Comparison of ENCODE assay signal across 9 mouse cellular contexts in the genomic region with DNA sequence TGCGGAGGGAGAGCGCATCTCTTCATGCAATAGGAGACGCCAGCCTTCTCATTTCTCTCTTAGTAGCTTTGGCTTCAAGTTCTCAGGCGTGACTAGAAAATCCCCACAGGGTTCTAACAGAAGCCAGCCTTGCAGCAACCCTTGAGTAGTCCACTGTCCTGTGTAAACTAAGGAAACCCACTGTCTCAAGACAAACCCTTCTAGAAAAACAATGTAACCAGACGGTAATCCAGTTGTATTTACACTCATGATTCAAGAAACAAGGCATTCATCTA. TPM values are rescaled to one million over a fixed set of nuclear protein-coding genes. Genes with fewer than 3 reads are reported as not detected.
A peak's percentile ranks its signal among the peaks of the same experiment; 100 is the strongest.
DNase-seq lines count a peak whose midpoint lies in the region; ATAC-seq and TF ChIP-seq lines count a peak whose summit lies in the region.
"Had no signal": no experiment of that assay in that cellular context is flagged by ENCODE, and none has a peak within 500 bp of the region (broad histone marks: within the 10 kb centered on the region; RNA-seq: fewer than 3 reads in every experiment).

No protein-coding gene starts in this region.

- no peaks in the 10 kb centered on the region for H3K9me3 ChIP-seq in heart, postnatal 0 days (replicated peaks; ENCODE audit: control insufficient read depth, low read length)
- H3K9me3 ChIP-seq in heart, embryonic 11.5 days (replicated peaks; ENCODE audit: control insufficient read depth, low read length): peaks cover 3% of the 10 kb centered on the region; the same call in 1 of the 2 replicates
- peaks cover 2% of the 10 kb centered on the region; the same call in 1 of the 2 replicates for H3K9me3 ChIP-seq in liver, postnatal 0 days (ENCODE audit: low read length)

- peak overlapping the region; percentile 57 for H3K4me2 ChIP-seq in heart, postnatal 0 days (ENCODE audit: low read depth, low read length)
- no peak overlapping the region for H3K4me2 ChIP-seq in heart, embryonic 11.5 days
- H3K4me2 ChIP-seq in liver, postnatal 0 days (ENCODE audit: low read depth, low read length): peak overlapping the region; percentile 62

- no peak overlapping the region for H3K9ac ChIP-seq in heart, postnatal 0 days (replicated peaks; ENCODE audit: low read depth, low read length)
- H3K9ac ChIP-seq in heart, embryonic 11.5 days (ENCODE audit: low read depth, low read length): no peak overlapping the region
- no peak overlapping the region for H3K9ac ChIP-seq in liver, postnatal 0 days (replicated peaks)

- no peak for TF ChIP-seq POLR2A in bone marrow, adult 2 months (IDR thresholded peaks at IDR 0.05; ENCODE audit: borderline replicate concordance, control insufficient read depth, low read depth, low read length)

- H3K4me3 ChIP-seq in heart, postnatal 0 days (ENCODE audit: low read depth, low read length): peak overlapping the region; percentile 25
- H3K4me3 ChIP-seq in heart, embryonic 11.5 days (ENCODE audit: low read depth, low read length): no peak overlapping the region
- H3K4me3 ChIP-seq in bone marrow, adult 2 months (replicated peaks; ENCODE audit: control insufficient read depth, low read depth, low read length): peak overlapping the region; percentile 76
- peak overlapping the region; percentile 29 for H3K4me3 ChIP-seq in liver, postnatal 0 days (ENCODE audit: low read depth, low read length)

- 0 out of 2 replicates have a peak overlapping the region, but pooled peaks have one; percentile 34 for H3K27ac ChIP-seq in heart, postnatal 0 days (ENCODE audit: low read depth)
- no peak overlapping the region for H3K27ac ChIP-seq in heart, embryonic 11.5 days (ENCODE audit: low read depth, low read length)
- H3K27ac ChIP-seq in bone marrow, adult 2 months (ENCODE audit: control insufficient read depth, insufficient read depth, low read depth, low read length, poor library complexity): no peak overlapping the region; the same call in 1 of the 2 replicates
- peak overlapping the region; percentile 25; the same call in 1 of the 2 replicates for H3K27ac ChIP-seq in liver, postnatal 0 days (ENCODE audit: low read depth)

- WGBS in heart, postnatal 0 days: 66% methylated on average over 5 of the region's 5 CpGs
- 81% methylated on average over 5 of the region's 5 CpGs for whole genome bisulfite sequencing in heart, embryonic 11.5 days (ENCODE audit: insufficient replicate concordance)
- WGBS in bone marrow, adult 2 months: 36% methylated on average over 5 of the region's 5 CpGs
- WGBS in liver, postnatal 0 days (ENCODE audit: insufficient replicate concordance): 67% methylated on average over 5 of the region's 5 CpGs

- H3K27me3 ChIP-seq in heart, postnatal 0 days (ENCODE audit: control insufficient read depth, insufficient read depth, low read length): no peaks in the 10 kb centered on the region
- H3K27me3 ChIP-seq in heart, embryonic 11.5 days (ENCODE audit: control insufficient read depth, insufficient read depth, low read length): no peaks in the 10 kb centered on the region
- no peaks in the 10 kb centered on the region for H3K27me3 ChIP-seq in liver, postnatal 0 days (ENCODE audit: insufficient read depth, low read length)

- ATAC-seq in heart, postnatal 0 days (ENCODE audit: insufficient read depth, low read depth): no peak
- no peak for ATAC-seq in heart, embryonic 11.5 days (replicated peaks; ENCODE audit: insufficient number of reproducible peaks, low FRiP score, low TSS enrichment)
- ATAC-seq in liver, postnatal 0 days: no peak

- H3K36me3 ChIP-seq in heart, postnatal 0 days (replicated peaks; ENCODE audit: control insufficient read depth, insufficient read depth, low read length): no peaks in the 10 kb centered on the region
- H3K36me3 ChIP-seq in heart, embryonic 11.5 days (ENCODE audit: control insufficient read depth, insufficient read depth, low read length): no peaks in the 10 kb centered on the region
- no peaks in the 10 kb centered on the region for H3K36me3 ChIP-seq in liver, postnatal 0 days (replicated peaks; ENCODE audit: insufficient read depth, low read length)

- no peaks in the 10 kb centered on the region for H3K4me1 ChIP-seq in heart, postnatal 0 days (ENCODE audit: control insufficient read depth, insufficient read depth)
- H3K4me1 ChIP-seq in heart, embryonic 11.5 days (ENCODE audit: control insufficient read depth, insufficient read depth, low read length): no peaks in the 10 kb centered on the region
- H3K4me1 ChIP-seq in bone marrow, adult 2 months (ENCODE audit: control insufficient read depth, insufficient read depth, low read length): peaks cover 2% of the 10 kb centered on the region; the same call in 1 of the 2 replicates
- H3K4me1 ChIP-seq in liver, postnatal 0 days (ENCODE audit: insufficient read depth): no peaks in the 10 kb centered on the region

- no peak for DNase-seq in heart, postnatal 0 days (ENCODE audit: low spot score)
- DNase-seq in 3134 (ENCODE audit: extremely low read depth, insufficient read length, low spot score): peak; percentile 11
- no peak for DNase-seq in liver, postnatal 0 days
- DNase-seq in adrenal gland, adult 2 months: no peak
- no peak for DNase-seq in cerebellum, adult 8-10 months
- DNase-seq in thymus, postnatal 14 days: no peak
- DNase-seq: adrenal gland, postnatal 14 days had no signal

- no peak for TF ChIP-seq EP300 in heart, postnatal 0 days (IDR thresholded peaks at IDR 0.05; ENCODE audit: low read depth)
- no peak for TF ChIP-seq EP300 in liver, postnatal 0 days (IDR thresholded peaks at IDR 0.05; ENCODE audit: low read depth)

- TF ChIP-seq CTCF in heart, postnatal 0 days (IDR thresholded peaks at IDR 0.05; ENCODE audit: low read depth): no peak
- TF ChIP-seq CTCF in bone marrow, adult 2 months (IDR thresholded peaks at IDR 0.05; ENCODE audit: control insufficient read depth, insufficient read depth, low read length): no peak
- no peak for TF ChIP-seq CTCF in liver, postnatal 0 days (IDR thresholded peaks at IDR 0.05; ENCODE audit: low read depth)

RNA-seq across cellular contexts. Expression of gene Fbxl5, which starts 20.5 kb away (rescaled TPM):
- total RNA-seq in heart, postnatal 0 days (2014; rRNA removed; ENCODE audit: low replicate concordance): 48.9 and 56.0 TPM in 2 replicates
- polyA plus RNA-seq in heart, postnatal 0 days (2015; fragmentation: Nextera tagmentation; extraction: Ambion mirVana): 40.3 and 41.9 TPM in 2 replicates
- 41.8 and 49.0 TPM in 2 replicates for polyA plus RNA-seq in heart, embryonic 11.5 days (2014; fragmentation: Nextera tagmentation; extraction: Ambion mirVana)
- polyA plus RNA-seq in bone marrow, adult 2 months (2011; ENCODE audit: insufficient read depth, insufficient read length, low replicate concordance, missing spikeins): 10.3 and 22.8 TPM in 2 replicates
- polyA plus RNA-seq in liver, postnatal 0 days (2015; fragmentation: Nextera tagmentation; extraction: Ambion mirVana): 15.9 and 16.5 TPM in 2 replicates
- 10 to 100 TPM; 59.4 to 70.5 TPM for total RNA-seq in adrenal gland, adult 2 months (2021)
- polyA plus RNA-seq in adrenal gland, adult 2 months (2012; rRNA removed): 12.6 and 17.6 TPM in 2 replicates

RNA-seq across cellular contexts. Expression of gene Bst1, which starts 23.3 kb away (rescaled TPM):
- total RNA-seq in heart, postnatal 0 days (2014; rRNA removed; ENCODE audit: low replicate concordance): 0.15 and 0.70 TPM in 2 replicates
- 0.70 and 1.2 TPM in 2 replicates for polyA plus RNA-seq in heart, postnatal 0 days (2015; fragmentation: Nextera tagmentation; extraction: Ambion mirVana)
- 0.23 TPM in 1 of 2 replicates, not detected in the other for polyA plus RNA-seq in heart, embryonic 11.5 days (2014; fragmentation: Nextera tagmentation; extraction: Ambion mirVana)
- 4.7 and 26.2 TPM in 2 replicates for polyA plus RNA-seq in bone marrow, adult 2 months (2011; ENCODE audit: insufficient read depth, insufficient read length, low replicate concordance, missing spikeins)
- polyA plus RNA-seq in liver, postnatal 0 days (2015; fragmentation: Nextera tagmentation; extraction: Ambion mirVana): 3.1 TPM in 2 replicates
- total RNA-seq in adrenal gland, adult 2 months (2021): 1 to 10 TPM; 2.1 to 3.1 TPM
- 0.38 and 0.54 TPM in 2 replicates for polyA plus RNA-seq in adrenal gland, adult 2 months (2012; rRNA removed)

RNA-seq across cellular contexts. Expression of gene Cd38, which starts 26.4 kb away (rescaled TPM):
- total RNA-seq in heart, postnatal 0 days (2014; rRNA removed; ENCODE audit: low replicate concordance): 17.2 and 19.6 TPM in 2 replicates
- polyA plus RNA-seq in heart, postnatal 0 days (2015; fragmentation: Nextera tagmentation; extraction: Ambion mirVana): 12.9 and 13.1 TPM in 2 replicates
- 20.2 and 20.3 TPM in 2 replicates for polyA plus RNA-seq in heart, embryonic 11.5 days (2014; fragmentation: Nextera tagmentation; extraction: Ambion mirVana)
- 4.1 and 5.7 TPM in 2 replicates for polyA plus RNA-seq in bone marrow, adult 2 months (2011; ENCODE audit: insufficient read depth, insufficient read length, low replicate concordance, missing spikeins)
- polyA plus RNA-seq in liver, postnatal 0 days (2015; fragmentation: Nextera tagmentation; extraction: Ambion mirVana): 18.6 and 20.5 TPM in 2 replicates
- 10 to 100 TPM; 11.5 to 15.1 TPM for total RNA-seq in adrenal gland, adult 2 months (2021)
- polyA plus RNA-seq in adrenal gland, adult 2 months (2012; rRNA removed): 5.3 and 5.9 TPM in 2 replicates

Comparison
In these comparisons a context has a peak if more than half of its experiments do, and no peak if none do; other contexts are left out.
1. H3K27ac ChIP-seq: peak in heart, postnatal 0 days (single experiment) and liver, postnatal 0 days (single experiment); none in heart, embryonic 11.5 days (single experiment) and bone marrow, adult 2 months (single experiment).